Mouse (Mus musculus) urinary bladder, postnatal 25 days (tissue): Measurements from ENCODE around the gene Tulp2.
"Not testable (repeated sequence)": the region's sequence is repeated elsewhere in the genome, so short reads cannot be mapped to it uniquely, and the experiment has no call there.

ENCODE experiments used
- DNase-seq: peaks from one replicate; pipeline ENCODE4 v3.0.0; 2022; ENCODE audit warnings: low spot score

Tulp2 gene

DNA sequence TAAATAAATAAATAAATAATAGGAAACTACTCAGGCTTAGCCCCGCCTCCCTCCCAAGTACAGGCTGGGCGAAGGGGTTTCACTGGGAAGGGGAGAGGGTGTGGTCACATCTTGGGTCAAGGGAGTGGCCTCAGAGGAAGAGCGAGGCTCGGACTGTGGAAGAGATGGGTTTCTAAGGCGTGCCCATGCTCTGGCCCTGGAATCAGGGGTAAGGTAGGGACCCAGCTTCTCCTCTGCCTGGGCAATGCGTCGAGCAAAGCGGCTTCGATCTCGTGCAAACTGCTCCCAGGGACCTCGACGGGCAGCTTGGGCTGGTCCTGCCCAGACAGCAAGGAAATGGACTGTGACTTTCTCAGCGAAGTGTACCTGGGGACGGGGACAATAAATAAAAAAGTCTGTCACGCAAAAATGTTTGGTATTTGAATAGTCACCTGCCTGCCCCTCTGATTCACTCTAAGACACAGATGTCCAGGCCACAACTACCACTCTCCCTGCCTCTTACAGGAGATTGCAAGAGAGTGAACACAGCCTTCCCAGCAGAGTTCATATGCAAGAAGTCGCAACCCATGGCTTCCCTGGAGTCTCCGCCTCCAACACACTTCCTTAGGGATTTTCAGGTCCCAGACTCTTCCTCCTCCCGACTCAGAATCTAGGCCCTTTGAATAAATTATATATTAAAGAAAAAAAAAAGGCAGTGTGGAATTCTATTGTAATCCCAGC, 41.4 kb downstream of the Tulp2 start:
- no peak for DNase-seq

DNA sequence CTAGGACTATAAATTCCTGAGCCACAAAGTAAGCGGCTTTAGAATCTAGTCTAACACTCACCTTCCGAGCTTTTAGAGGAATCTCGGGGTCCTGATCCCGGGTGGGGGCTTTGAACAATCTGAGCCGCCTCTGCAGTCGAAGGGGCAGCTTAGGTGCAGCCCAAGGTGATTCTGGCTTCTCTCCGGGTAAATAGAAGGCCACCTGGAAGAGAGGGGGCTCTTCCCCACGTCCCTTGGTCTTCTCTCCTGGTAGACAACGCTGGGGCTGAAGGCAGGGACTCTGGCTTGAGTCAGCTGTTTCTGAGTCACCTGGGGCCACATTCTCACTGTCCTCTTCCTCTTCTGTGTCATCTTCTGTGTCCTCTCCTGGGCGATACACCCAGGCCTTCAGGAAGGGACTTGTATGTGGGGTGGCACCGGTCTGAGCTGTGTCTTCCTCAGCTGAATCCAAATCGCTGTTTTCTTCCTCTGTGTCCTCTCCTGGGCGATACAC, 42.0 kb downstream of the Tulp2 start:
- no peak for DNase-seq

DNA sequence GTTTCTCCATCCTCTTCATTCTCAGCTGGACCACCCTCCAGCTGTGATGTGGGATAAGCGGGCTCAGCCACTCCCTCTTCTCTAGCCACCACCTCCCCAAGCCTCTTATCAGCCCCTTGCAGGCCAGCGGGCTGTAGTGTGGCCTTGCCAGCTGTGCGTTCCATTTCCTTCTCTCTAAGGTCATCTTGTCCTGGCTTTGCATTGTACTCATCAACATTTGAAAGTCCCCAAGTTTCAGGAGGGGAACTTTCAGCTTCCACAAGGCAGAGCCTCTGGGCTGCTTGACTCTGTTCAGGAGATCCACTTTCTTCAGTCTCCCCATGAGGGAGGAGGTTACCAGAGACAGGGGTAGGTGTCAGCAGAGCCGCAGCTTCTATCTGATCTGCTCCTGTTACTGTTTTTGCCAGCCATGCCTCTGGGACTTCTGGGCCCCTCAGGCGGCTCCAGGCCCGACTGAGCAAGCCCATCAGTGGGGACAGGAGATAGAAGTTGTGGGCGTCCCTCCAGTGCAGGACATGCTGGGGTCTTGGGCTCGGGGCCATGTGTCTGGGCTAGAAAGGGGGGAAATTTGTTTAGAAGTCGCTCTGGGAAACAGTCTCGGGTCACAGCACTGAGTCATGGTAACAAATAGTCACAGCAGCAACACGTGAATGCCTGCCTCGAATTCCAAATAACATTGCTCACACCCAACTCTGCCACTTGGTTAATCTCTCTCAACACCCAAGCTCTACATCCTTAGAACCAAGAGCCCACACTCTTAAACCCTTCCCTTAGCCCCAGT, 43.4 kb downstream of the Tulp2 start:
- no peak for DNase-seq

DNA sequence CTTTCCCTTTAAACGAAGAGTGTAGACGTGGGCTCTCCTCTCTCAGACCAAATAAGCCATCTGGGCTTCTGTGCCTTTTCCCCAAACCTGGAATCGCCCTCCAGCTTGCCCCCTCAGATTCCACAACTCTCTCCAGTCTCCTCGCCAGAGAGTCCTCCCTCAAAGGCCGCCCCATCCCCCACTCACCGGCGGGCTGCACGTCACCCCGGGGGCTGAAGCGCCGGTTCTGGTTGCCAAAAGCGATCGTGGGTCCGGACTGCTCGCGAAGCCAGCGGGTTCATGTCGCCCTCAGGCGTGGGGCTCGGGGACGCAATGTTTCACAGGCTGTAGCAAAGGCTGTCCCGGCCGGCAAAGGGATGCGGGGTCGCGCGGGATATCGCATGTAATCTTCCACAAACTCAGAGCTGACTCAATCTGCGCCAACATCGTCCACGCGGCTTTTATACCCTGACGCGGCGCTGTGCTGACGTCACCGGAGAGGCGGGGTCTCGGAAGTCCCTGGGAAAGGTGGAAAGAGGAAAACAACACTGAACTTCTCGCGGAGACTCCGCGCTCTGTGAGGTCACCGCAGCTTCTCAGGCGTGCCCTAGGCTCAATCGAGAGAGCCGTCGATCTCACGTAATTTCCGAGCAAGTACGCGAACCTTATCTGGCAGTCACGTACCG, 44.3 kb downstream of the Tulp2 start, which contains the start of the genes Ppp1r15a and Plekha4:
Ppp1r15a (minus strand) TSS at position 460 of the 665 bp plus-strand sequence.
Plekha4 (plus strand) TSS at position 522 of the 665 bp plus-strand sequence.
- DNase-seq: peak; percentile 98

DNA sequence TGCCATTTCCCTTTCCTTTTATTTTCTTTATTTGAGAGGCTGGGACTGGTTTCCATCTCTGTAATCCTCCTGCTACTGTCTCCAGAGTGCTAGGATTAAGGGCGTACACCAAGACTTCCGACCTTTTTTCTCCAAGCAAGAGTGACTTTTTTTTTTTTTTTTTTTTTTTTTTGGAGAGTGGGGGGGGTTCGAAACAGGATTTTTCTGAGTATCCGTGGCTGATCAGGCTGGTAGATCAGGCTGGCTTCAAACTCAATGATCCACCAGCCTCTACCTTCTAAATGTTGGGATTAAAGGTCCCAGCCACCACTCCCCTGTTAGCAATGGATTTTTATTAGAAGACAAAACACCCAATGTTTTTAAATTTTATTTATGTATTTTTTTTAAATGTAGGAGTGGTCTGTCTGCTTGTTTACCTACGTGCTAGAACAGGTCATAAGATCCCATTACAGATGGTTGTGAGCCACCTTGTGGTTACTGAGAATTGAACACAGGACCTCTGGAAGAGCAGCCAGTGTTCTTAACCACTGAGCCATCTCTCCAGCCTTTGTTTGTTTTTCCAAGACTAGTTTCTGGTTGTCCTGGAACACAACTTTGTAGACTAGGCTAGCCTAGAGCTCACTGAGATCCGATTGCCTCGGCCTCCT, 44.9 kb downstream of the Tulp2 start:
- no peak for DNase-seq

DNA sequence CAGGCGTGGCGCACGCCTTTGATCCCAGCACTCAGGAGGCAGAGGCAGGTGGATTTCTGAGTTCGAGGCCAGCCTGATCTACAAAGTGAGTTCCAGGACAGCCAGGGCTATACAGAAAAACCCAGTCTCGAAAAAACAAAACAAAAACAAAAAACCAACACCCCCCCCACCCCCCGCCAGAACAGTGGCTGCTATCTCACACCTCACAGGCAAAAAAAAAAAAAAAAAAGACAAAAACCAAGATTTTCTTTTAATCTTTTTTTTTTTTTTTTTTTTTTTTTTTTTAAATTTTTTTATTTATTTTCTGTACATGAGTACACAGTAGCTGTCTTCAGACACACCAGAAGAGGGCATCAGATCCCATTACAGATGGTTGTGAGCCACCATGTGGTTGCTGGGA, 45.5 kb downstream of the Tulp2 start:
- not testable (repeated sequence) for DNase-seq

DNA sequence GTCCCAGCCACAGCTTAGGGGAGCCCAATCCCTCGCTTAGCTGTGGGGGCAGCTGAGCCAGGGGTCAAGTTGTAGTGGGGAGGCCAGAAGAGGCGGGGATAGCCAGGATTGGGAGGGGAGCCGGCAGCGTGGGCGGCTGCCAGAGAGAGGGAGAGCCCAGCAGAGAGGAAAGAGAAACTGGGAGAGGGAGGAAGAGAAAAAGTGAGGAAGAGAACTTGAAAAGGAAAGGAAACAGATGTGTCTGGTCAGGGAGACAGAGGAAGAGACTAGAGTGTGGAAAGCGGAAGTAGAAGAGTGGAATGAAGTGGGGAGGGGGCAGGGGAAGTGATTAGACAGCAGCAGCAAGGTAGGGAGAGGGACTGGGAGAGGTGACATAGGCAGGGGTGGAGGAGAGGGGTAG, 47.8 kb downstream of the Tulp2 start:
- DNase-seq: no peak

DNA sequence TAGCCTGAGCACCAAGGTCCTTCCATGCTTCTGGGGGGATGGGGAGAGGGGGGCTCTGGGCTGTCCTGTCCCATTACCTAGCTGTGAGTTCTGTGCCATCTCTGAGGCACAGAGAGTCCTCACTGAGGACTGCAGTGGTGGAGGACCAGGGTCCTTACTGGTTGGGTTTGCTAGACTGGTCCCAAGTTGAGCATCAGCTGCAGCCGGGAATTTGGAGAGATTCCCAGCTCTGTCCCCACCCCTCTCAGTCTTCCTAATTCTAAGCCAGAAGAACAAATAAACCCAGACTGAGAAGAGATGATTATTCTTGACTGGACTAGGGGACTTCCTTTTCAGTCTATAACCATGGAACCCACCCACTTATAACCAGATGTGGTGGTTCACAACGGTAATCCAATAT, 49.0 kb downstream of the Tulp2 start:
- no peak for DNase-seq

DNA sequence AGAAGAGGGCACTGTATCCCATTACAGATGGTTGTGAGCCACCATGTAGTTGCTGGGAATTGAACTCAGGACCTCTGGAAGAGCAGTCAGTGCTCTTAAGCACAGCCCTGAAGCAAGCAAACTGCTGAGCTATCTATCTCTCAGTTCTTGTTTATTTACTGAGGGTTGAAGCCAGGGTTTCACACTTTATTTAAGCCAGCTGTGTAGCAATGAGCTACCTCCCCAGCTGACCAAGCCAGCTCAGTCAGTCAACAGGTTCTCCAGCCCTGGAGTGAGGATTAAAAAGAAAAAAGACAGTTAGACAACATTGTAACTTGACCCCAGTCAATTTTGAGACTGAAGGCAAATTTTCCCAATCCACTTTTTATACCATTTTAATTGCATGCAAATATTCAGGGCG, 54.0 kb downstream of the Tulp2 start:
- no peak for DNase-seq

DNA sequence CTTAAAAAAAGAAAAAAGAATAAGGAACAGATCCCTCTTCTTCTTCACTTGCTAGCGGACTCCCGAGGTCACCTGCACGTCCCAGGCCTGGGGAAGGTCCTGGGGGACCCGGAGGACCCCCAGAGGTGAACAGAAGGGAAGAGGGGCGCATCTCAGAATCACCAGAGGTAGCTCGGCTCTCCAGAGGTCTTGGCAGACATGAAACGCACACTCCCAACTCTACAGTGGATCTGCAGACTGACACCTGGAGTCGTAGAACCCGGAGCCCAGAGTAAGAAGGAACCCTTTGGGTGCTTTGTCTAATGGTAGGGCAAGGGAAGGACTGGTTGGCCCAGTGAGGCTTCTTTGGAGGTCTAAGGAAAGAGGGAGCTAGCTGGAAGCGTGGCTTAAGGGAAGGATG, 55.9 kb downstream of the Tulp2 start:
- DNase-seq: no peak

DNA sequence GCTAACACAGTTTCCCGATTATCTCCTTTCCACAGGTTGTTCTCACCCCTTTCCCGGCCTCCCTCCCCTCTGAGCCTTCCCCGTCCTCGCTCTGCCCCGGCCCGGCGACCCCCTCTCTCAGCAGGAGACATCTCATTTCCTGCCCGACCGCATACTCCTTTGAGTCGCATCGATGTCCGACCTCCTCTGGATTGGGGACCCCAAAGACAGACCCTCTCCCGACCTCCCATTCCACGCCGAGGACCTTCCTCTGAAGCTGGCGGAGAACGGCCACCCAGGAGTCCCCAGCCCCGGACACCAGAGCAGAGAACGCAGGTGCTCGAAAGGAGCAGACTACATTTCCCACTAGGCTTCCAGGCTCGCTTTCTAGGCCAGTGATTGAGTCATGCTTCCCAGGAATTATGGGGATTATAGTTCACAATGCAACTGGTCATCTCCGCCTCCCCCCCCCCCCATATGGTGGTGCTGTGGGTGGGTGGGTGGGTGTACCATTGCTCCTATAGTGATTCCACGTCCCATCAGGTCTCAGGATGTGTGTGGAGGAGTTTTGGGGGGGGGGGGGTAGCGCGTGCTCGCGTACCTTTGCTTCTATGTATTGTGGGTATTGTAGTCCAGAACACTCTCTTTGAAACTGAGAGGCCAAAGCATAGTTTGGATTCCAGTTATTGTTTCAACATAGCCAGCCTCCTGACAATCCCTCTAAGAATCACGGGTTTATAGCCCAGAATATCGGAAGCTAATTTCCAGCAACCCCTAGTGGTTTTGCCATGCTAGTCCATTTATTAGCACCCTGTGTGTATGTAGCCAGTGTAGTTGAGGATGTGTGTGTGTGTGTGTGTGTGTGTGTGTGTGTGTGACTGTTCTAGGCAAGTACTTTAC, 56.7 kb downstream of the Tulp2 start:
- DNase-seq: no peak

DNA sequence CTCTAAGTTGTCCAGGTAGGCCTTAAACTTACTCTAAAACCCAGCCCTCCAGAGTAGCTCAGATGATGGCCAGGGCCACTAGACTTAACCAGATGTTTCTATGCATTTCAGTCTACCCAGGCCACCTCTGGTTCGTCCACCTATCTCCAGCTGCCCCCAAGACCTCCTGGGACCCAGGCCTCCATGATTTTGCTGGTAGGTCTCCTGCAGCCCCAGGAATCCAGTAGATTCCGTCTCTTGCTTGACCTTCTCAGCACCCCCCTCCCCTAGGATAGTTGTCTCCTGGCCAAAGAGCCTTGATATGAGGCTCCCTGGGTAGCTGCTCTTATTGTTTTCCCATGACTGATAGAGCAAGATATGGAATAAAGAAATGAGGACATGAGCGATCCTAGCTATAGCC, 57.4 kb downstream of the Tulp2 start:
- DNase-seq: no peak

DNA sequence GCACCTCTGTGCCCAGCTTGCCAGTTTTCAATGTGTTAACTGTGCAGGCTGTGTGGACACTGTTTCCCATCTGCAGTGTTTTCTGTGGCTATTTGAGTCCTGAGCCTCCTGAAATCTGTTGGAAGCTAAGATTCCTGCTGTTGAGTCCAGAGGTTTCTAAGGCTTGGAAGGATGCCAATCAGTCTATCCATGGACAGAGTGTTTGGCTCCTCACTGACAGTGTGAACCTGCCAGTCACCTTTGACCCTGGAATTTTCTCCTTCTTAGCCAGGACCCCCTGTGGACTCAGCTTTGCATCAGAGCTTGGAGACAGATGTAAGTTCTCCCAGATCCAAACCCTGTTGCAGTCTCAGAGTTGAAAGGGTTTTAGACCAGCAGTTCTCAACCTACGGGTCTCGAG, 58.5 kb downstream of the Tulp2 start:
- DNase-seq: no peak

DNA sequence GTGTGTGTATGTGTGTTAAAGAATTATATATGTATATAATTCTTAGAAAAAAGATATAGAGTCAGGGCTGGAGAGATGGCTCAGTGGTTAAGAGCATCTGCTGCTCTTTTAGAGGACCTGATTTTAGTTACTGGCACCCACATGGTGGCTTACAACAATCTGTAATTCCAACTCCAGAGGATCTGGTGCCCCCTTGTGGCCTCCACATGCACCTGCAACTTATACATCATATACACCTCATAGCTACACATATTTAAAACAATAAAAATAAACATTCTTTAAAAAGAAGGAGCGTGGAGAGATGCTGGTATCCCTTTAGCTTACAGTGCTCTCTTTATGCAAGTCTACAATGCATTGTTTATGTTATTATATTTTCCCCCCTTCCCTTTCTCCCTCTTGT, 62.8 kb downstream of the Tulp2 start:
- DNase-seq: no peak

DNA sequence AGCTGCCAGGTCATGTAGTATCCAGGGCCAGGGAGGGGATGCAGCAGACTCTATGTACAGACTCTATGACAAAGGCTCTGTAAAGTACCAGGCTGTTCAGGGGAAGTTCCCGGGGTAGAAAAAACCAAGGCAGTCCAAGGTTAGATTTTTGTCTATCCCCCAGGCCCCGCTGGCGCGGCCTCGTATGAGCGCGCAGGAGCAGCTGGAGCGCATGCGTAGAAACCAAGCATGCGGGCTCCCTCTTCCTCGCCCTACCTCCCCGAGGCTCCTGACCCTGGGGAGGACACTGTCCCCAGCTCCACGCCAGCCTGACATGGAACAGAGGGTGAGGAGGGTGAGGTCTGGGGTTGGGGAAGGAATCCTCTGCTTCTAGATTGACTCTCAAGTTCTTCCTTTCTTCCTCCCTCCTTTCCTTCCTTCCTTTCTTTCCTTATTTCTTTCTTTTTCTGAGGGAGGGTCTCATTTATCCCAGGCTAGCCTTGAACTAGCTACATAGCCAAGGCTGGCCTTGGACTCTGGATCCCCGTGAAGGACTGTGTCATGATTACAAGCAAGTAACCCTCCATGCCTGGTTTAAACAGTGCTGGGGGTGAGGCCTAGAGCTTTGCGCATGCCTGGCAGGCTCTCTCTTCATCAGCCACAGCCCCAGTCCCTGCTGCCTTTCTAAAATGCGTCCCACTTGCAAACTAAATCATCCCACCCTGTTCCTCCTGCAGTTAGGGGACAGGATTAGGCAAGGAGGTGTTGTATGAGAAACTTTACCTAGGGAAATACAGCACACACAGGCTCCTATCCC, 68.2 kb downstream of the Tulp2 start:
- no peak for DNase-seq

DNA sequence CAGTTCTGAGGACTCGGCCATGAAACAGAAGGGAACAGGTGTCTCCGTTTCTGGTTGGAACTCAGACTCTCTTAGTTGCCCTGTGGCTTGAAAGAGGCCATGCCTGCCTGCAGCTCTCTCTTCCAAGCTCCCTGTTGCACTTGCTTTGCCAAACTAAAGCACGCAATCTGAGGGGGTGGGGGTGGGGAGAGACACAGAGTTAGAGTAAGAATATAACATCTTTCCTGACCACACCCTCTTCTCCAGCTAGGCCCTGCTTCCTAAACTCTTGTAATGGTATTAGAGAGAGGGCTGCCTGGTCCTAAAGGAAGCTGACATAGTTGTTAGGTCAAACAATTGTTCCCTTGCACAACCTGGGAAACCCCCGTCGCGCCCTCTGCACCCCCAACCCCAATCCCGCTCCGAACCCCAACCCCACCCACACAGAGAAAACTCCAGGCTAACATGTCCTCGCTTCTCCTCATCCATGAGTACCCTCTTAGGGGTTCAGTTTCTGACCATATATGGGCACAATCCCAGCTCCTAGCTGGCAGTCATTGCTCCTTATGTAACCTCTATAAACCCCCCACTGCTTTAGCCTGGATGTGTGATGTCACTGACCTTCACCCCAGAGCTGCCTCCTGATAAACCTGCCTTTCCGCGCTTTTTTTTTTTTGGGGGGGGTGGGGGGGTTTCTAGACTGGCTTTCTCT, 69.3 kb downstream of the Tulp2 start:
- no peak for DNase-seq

DNA sequence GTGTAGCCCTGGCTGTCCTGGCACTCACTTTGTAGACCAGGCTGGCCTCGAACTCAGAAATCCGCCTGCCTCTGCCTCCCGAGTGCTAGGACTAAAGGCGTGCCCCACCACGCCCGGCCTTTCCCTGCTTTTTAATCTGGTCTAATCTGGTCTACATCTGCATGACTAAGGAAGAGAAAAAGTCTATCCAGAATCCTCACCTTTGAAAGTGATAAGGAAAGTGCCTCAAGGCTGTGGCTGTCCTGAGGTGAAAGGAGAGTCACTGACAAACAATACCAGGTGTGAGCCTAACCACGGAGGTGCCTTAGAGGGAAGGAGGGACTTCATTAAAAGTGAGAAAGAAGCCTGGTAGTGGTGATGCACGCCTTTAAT, 69.8 kb downstream of the Tulp2 start:
- DNase-seq: no peak

DNA sequence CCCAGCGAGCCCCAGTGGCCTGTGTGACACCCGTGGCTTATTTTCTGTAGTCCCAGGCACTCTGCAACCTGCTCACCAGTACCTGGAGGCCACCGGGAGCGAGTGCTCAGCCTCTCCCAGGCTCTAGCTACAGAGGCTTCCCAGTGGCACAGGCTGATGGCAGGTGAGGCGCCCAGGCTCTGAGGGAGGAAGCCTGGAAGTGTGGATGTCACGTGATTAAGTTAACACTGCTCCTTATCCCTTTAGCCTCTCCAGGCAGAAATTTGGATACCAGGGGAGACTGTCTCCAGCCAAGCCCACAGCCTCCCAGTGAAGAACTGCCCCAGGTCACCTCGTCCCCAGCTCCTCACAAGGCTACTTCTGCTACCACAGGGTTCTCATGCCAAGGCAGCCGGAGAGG, 71.8 kb downstream of the Tulp2 start:
- DNase-seq: no peak

DNA sequence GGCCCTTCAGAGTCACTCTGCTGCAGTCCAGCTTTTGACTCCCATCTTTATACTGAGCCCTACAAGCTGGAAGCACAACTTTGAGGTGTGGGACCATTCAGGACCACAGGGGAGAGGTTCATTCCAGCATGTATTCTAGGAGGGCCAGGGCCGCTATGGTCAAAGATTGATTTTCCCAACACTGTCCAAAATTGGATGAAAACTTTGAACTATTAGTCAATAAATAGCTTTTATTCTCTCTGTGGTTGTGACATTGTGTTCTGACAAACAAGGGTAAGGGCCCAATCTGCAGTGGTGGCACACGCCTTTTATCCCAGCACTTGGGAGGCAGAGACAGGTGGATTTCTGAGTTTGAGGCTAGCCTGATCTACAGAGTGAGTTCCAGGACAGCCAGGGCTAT, 72.3 kb downstream of the Tulp2 start:
- no peak for DNase-seq

DNA sequence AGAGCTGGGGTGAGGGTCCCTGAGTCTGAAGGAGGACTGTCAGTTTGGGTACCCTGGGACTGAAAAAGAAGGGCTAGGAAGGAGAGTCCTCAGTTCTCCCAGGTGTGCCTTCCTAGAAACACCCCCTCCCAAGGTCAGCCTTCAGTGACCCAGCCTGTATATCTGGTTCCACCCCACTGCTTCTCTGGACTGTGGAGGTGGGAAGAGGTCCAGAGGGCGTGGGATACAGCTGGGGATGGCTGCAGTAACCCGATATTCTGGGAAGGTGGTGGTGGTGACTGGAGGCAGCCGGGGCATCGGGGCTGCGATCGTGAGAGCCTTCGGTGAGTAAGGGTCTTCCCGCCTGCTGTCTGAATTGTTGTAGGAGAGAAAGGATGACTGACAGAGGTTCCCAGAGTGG, 73.1 kb downstream of the Tulp2 start, which contains the start of gene Hsd17b14:
Hsd17b14 (plus strand) TSS at position 150 of the 400 bp plus-strand sequence.
- no peak for DNase-seq
